Mouse (Mus musculus): ENCODE results near the gene Gm10300.

DNA sequence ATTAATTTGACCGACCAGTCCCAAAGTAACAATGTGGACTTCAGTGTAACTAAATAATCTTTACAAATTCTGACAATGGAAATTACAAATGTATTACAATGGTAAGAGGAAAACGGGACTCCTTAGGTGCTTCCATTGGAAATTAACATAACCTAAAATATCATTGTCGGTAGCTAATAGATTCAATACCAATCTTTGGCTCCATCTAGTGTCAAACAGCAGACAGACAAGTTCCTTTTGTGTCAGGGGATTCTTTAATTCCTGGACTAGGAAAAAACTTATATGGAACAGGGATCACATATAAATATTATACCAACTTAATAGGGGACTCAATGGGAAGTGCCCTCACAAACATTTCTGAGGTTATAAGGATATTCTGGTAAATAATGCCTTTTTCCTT, 26.7 kb downstream of the Gm10300 start:
- TF ChIP-seq CTCF (IDR thresholded peaks at IDR 0.05; ENCODE audit: control insufficient read depth, insufficient read depth, insufficient read length): no peak
- TF ChIP-seq MAX (IDR thresholded peaks at IDR 0.05): no peak
- no peak for TF ChIP-seq USF1 (IDR thresholded peaks at IDR 0.05; ENCODE audit: low read depth)
- TF ChIP-seq MYOD1 (IDR thresholded peaks at IDR 0.05; ENCODE audit: control insufficient read depth, insufficient read length, low read depth): no peak
